ENCODE assay signal across 8 mouse cellular contexts in the genomic region with DNA sequence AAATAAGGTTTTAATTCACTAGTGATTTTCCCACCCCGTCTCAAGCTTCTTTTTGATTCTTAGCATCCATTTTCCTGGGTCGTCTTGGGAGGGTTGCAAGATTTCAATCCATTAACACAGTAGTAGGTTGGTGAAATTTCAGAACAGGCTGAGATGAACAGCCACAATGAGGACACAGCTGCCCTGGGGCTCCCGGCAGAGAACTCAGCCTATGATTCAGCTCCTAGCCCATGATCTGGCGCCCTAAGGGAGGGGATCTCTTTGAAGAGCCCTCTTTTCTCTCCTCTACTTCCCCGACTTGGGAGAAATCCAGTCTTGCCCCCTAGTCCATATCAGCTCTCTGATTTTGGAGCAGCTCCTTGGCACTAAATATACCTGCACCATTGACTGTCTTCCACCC. TPM values are rescaled to one million over a fixed set of nuclear protein-coding genes. Genes with fewer than 3 reads are reported as not detected.
DNase-seq lines count a peak whose midpoint lies in the region; ATAC-seq and TF ChIP-seq lines count a peak whose summit lies in the region.
"Had no signal": no experiment of that assay in that cellular context is flagged by ENCODE, and none has a peak within 500 bp of the region (broad histone marks: within the 10 kb centered on the region; RNA-seq: fewer than 3 reads in every experiment).

No protein-coding gene starts in this region.

- no peak overlapping the region for H3K4me3 ChIP-seq in lung, embryonic 14.5 days (ENCODE audit: low read depth, low read length)
- no peak overlapping the region for H3K4me3 ChIP-seq in lung, adult 2 months (replicated peaks; ENCODE audit: extremely low read depth, low read depth, low read length)
- peak overlapping the region; percentile 30 for H3K4me3 ChIP-seq in forebrain, embryonic 12.5 days (replicated peaks)
- H3K4me3 ChIP-seq in limb, embryonic 13.5 days, result peak overlapping the region; percentile 24; the same call in 1 of the 2 replicates
- peak overlapping the region; percentile 31; the same call in 1 of the 2 replicates for H3K4me3 ChIP-seq in stomach, embryonic 16.5 days (replicated peaks; ENCODE audit: low read length)

- TF ChIP-seq POLR2A in lung, adult 2 months (IDR thresholded peaks at IDR 0.05; ENCODE audit: borderline replicate concordance, extremely low read depth, low read depth, low read length), result no peak

- DNase-seq in lung, embryonic 14.5 days, result no peak
- DNase-seq in lung, adult 2 months, result no peak
- DNase-seq in thymus, postnatal 0 days (ENCODE audit: low spot score), result no peak
- no peak for DNase-seq in cerebellum, postnatal 4 days (ENCODE audit: low spot score in 2 of 2)

- H3K27me3 ChIP-seq in lung, embryonic 14.5 days (ENCODE audit: insufficient read depth, low read length), result peaks cover 9% of the 10 kb centered on the region
- H3K27me3 ChIP-seq in forebrain, embryonic 12.5 days, result peaks cover 17% of the 10 kb centered on the region
- H3K27me3 ChIP-seq in limb, embryonic 13.5 days, result peaks cover 24% of the 10 kb centered on the region
- peaks cover 8% of the 10 kb centered on the region for H3K27me3 ChIP-seq in stomach, embryonic 16.5 days (ENCODE audit: control insufficient read depth, insufficient read depth, low read length)
- H3K27me3 ChIP-seq: Patski had no signal

- ATAC-seq in lung, embryonic 14.5 days (ENCODE audit: insufficient read depth), result no peak
- ATAC-seq in forebrain, embryonic 12.5 days (ENCODE audit: low FRiP score), result 0 out of 2 replicates have a peak, but pooled peaks have one; percentile 33
- ATAC-seq in limb, embryonic 13.5 days (ENCODE audit: low FRiP score, low read depth), result no peak
- ATAC-seq in stomach, embryonic 16.5 days (ENCODE audit: insufficient read depth, low FRiP score), result no peak

- no peak overlapping the region for H3K9ac ChIP-seq in lung, embryonic 14.5 days
- 0 out of 2 replicates have a peak overlapping the region, but pooled peaks have one; percentile 33 for H3K9ac ChIP-seq in forebrain, embryonic 12.5 days
- no peak overlapping the region for H3K9ac ChIP-seq in limb, embryonic 13.5 days
- no peak overlapping the region for H3K9ac ChIP-seq in stomach, embryonic 16.5 days (ENCODE audit: low read length)

- H3K4me1 ChIP-seq in lung, embryonic 14.5 days (ENCODE audit: insufficient read depth), result no peaks in the 10 kb centered on the region
- H3K4me1 ChIP-seq in lung, adult 2 months (ENCODE audit: control insufficient read depth, insufficient read depth, low read length), result peaks cover 6% of the 10 kb centered on the region; the same call in 1 of the 2 replicates
- peaks cover 28% of the 10 kb centered on the region for H3K4me1 ChIP-seq in forebrain, embryonic 12.5 days
- H3K4me1 ChIP-seq in limb, embryonic 13.5 days, result peaks cover 16% of the 10 kb centered on the region
- H3K4me1 ChIP-seq in stomach, embryonic 16.5 days (ENCODE audit: control insufficient read depth, insufficient read depth, low read length), result no peaks in the 10 kb centered on the region

- H3K27ac ChIP-seq in lung, embryonic 14.5 days (ENCODE audit: low read depth), result no peak overlapping the region
- H3K27ac ChIP-seq in forebrain, embryonic 12.5 days, result 0 out of 2 replicates have a peak overlapping the region, but pooled peaks have one; percentile 38
- no peak overlapping the region for H3K27ac ChIP-seq in limb, embryonic 13.5 days
- H3K27ac ChIP-seq in stomach, embryonic 16.5 days (ENCODE audit: low read length), result no peak overlapping the region

- no peaks in the 10 kb centered on the region for H3K9me3 ChIP-seq in lung, embryonic 14.5 days (ENCODE audit: low read depth, low read length)
- no peaks in the 10 kb centered on the region for H3K9me3 ChIP-seq in forebrain, embryonic 12.5 days
- no peaks in the 10 kb centered on the region for H3K9me3 ChIP-seq in limb, embryonic 13.5 days
- no peaks in the 10 kb centered on the region for H3K9me3 ChIP-seq in stomach, embryonic 16.5 days (replicated peaks; ENCODE audit: control insufficient read depth, low read length)

- 26% methylated on average over 5 of the region's 5 CpGs for WGBS in lung, embryonic 14.5 days
- WGBS in lung, adult 2 months, result 47% methylated on average over 5 of the region's 5 CpGs
- 15% methylated on average over 5 of the region's 5 CpGs for WGBS in forebrain, embryonic 12.5 days
- WGBS in limb, embryonic 13.5 days, result 21% methylated on average over 5 of the region's 5 CpGs
- WGBS in stomach, embryonic 16.5 days, result 32% methylated on average over 5 of the region's 5 CpGs

- no peak for TF ChIP-seq CTCF in lung, embryonic 14.5 days (IDR thresholded peaks at IDR 0.05; ENCODE audit: low read depth)
- no peak for TF ChIP-seq CTCF in lung, adult 2 months (IDR thresholded peaks at IDR 0.05; ENCODE audit: insufficient read depth, low read length)

- H3K4me2 ChIP-seq in lung, embryonic 14.5 days, result peak overlapping the region; percentile 56
- peak overlapping the region; percentile 56 for H3K4me2 ChIP-seq in forebrain, embryonic 12.5 days
- H3K4me2 ChIP-seq in limb, embryonic 13.5 days (replicated peaks), result peak overlapping the region; percentile 56
- H3K4me2 ChIP-seq in stomach, embryonic 16.5 days (ENCODE audit: low read depth, low read length), result peak overlapping the region; percentile 53

- no peaks in the 10 kb centered on the region for H3K36me3 ChIP-seq in lung, embryonic 14.5 days (ENCODE audit: insufficient read depth)
- H3K36me3 ChIP-seq in forebrain, embryonic 12.5 days (replicated peaks), result no peaks in the 10 kb centered on the region
- no peaks in the 10 kb centered on the region for H3K36me3 ChIP-seq in limb, embryonic 13.5 days
- H3K36me3 ChIP-seq in stomach, embryonic 16.5 days (ENCODE audit: control insufficient read depth, insufficient read depth, low read length), result no peaks in the 10 kb centered on the region

RNA-seq across cellular contexts. Expression of a gene that starts 41.9 kb away (rescaled TPM):
- polyA plus RNA-seq in lung, embryonic 14.5 days (2014; fragmentation: Nextera tagmentation; extraction: Ambion mirVana), result 18.8 and 20.6 TPM in 2 replicates
- 22.3 and 32.2 TPM in 2 replicates for polyA plus RNA-seq in lung, adult 2 months (2012; rRNA removed)
- polyA plus RNA-seq in forebrain, embryonic 12.5 days (2016; fragmentation: Nextera tagmentation; extraction: Ambion mirVana), result 20.9 and 23.3 TPM in 2 replicates
- polyA plus RNA-seq in limb, embryonic 13.5 days (2015; fragmentation: Nextera tagmentation; extraction: Ambion mirVana), result 16.2 and 16.9 TPM in 2 replicates
- polyA plus RNA-seq in stomach, embryonic 16.5 days (2015; fragmentation: Nextera tagmentation; extraction: Ambion mirVana), result 28.5 and 30.9 TPM in 2 replicates
- polyA plus RNA-seq in thymus, postnatal 0 days (2015; fragmentation: Nextera tagmentation; extraction: Ambion mirVana), result 9.3 and 10.0 TPM in 2 replicates

Comparison
In these comparisons a context has a peak if more than half of its experiments do, and no peak if none do; other contexts are left out.
1. H3K4me3 ChIP-seq: peak in forebrain, embryonic 12.5 days (single experiment), limb, embryonic 13.5 days (single experiment) and stomach, embryonic 16.5 days (single experiment); none in lung, embryonic 14.5 days (single experiment) and lung, adult 2 months (single experiment).
2. Peak in every context shown above with its lines, with median percentiles within 50 percentile points of each other: H3K4me2 ChIP-seq.